Mouse (Mus musculus) spleen, embryonic (tissue): ENCODE measurements around the gene Rapgef2.

ENCODE experiments used
- CTCF ChIA-PET: fragments of 350-600 bp; sonication (Branson Sonifier 250); formaldehyde crosslinking; loops from one replicate; lab custom pipeline; 2022; lab: Charles Lee

The Rapgef2 gene

DNA sequence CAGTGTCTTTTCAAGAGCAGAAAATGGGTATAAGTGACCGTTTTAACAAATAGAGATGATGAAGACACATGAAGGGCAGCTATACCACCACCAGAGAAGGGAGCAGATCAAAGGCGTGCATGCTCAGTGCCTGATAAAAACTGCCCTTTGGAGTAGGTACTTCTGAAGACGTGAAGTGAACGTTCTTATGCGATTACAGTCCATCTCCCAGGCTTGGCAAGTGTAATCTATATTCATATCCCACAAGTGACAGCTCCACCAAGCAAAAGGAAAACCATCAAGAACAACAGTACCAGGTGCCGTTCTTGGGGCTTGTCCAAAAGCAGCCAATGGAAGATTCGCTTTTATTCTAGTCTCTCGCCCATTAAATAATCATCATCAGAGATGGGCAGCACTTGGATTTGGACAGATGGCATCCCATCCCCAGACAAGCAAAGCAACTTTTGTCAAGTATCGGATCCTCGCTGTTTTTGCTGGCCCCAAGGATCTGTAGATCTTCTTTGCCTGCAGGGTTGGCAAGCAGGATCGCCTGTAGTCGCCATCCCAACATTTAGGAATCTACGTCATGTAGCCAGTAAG, 1.1 kb downstream of the Rapgef2 start:
- CTCF ChIA-PET = interaction anchor here (0.7 kb wide), 1 partner anchor 194 kb away, joined by 3 read pairs; no protein-coding TSS in a partner anchor

- CTCF ChIA-PET = interaction anchor here (0.6 kb wide), 1 partner anchor 166 kb away, joined by 5 read pairs; no protein-coding TSS in a partner anchor
Observed at GRCm38 (mm10) chr3:79283976-79284375, 2.3 kb downstream of the Rapgef2 start.

DNA sequence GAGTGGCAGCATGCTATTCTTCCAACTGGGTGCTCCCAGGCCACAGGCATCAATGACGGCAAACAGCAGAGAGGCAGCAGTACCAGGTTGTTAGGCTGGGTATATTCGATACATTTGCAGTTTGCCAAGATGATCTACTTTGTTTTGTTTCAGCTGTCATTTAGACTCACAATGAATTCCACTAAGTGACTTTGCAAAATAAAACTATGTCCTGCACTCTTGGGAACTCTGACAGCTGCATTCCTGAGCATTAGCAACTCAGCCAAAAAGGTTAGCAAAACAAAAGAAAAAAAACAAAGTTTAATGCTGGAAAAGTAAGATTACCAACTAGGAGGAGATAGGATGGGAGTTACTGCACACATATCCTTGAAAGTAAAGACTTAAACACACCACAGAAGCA, 3.3 kb downstream of the Rapgef2 start:
- CTCF ChIA-PET = no interaction called here

DNA sequence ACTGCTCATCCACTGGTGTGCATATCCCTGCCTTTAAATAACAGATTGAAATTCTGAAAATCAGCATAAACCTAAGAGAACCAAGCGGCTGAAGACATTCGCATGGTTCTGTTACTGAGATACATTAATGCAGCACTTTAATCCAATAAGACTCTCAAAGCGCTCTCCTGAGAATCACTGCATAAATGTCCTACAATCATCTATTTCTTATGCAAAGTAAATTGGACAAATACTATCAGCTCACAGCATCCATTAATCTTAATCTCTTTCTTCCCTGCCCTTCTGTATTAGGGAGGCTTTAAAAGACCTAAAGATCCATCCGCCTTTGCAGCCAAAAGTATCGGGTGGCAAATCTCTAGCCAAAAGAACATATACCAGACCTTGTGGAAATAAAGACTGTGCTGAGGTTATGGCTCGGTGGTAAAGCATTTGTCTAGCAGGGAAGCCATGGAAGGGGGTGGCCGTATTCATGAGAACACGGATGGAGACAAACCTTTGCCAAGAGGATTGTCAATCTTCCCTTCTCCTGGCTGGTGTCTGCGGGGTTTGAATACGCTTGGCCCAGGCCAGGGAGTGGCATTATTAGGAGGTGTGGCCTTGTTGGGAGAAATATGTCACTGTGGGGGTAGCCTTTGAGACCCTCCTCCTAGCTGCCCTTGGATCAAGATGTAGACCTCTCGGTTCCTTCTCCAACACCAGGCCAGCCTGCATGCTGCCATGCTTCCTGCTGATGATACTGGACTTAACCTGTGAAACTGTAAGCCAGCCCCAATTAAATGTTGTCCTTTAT, 10.3 kb downstream of the Rapgef2 start:
- CTCF ChIA-PET = interaction anchor here (0.5 kb wide), 1 partner anchor 14 kb away, joined by 4 read pairs; no protein-coding TSS in a partner anchor

GRCm38 (mm10) chr3:79273350-79273749, 13.0 kb downstream of the Rapgef2 start:
- CTCF ChIA-PET = interaction anchor here (0.7 kb wide), 1 partner anchor 34 kb away, joined by 3 read pairs; no protein-coding TSS in a partner anchor

GRCm38 (mm10) chr3:79272939-79273338, 13.4 kb downstream of the Rapgef2 start:
- CTCF ChIA-PET = interaction anchor here (0.7 kb wide), 1 partner anchor 34 kb away, joined by 3 read pairs; no protein-coding TSS in a partner anchor

- CTCF ChIA-PET = no interaction called here
Observed at GRCm38 (mm10) chr3:79270980-79271555, 15.2 kb downstream of the Rapgef2 start.

DNA sequence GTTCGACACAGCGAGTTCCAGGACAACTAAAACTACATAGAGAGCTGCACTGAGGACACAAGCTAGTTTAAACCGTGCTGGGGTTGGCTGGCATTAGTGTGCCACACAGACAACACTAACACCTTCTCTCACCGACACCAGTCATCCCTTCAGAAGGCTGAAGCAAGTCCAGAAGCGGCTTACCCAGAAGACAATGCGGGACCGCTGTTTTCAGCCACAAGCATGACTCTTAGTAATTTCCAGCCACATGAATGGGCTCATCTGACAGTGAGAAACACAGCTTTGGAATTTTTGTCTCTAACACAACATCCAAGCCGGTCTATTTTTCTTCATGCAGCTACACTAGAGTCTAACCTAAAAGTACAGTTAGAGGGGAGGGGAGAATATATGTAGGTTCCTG, 16.4 kb downstream of the Rapgef2 start:
- CTCF ChIA-PET = no interaction called here

- CTCF ChIA-PET = no interaction called here
Observed at GRCm38 (mm10) chr3:79266976-79267375, 19.3 kb downstream of the Rapgef2 start.

- CTCF ChIA-PET = interaction anchor here (0.7 kb wide), 1 partner anchor 14 kb away, joined by 4 read pairs; no protein-coding TSS in a partner anchor
Observed at GRCm38 (mm10) chr3:79261816-79262316, 24.5 kb downstream of the Rapgef2 start.

- CTCF ChIA-PET = no interaction called here
Observed at GRCm38 (mm10) chr3:79254023-79254422, 32.3 kb downstream of the Rapgef2 start.

GRCm38 (mm10) chr3:79253416-79253815, 32.9 kb downstream of the Rapgef2 start:
- CTCF ChIA-PET = interaction anchor here (1.4 kb wide), 1 partner anchor 15 kb away, joined by 4 read pairs; no protein-coding TSS in a partner anchor

DNA sequence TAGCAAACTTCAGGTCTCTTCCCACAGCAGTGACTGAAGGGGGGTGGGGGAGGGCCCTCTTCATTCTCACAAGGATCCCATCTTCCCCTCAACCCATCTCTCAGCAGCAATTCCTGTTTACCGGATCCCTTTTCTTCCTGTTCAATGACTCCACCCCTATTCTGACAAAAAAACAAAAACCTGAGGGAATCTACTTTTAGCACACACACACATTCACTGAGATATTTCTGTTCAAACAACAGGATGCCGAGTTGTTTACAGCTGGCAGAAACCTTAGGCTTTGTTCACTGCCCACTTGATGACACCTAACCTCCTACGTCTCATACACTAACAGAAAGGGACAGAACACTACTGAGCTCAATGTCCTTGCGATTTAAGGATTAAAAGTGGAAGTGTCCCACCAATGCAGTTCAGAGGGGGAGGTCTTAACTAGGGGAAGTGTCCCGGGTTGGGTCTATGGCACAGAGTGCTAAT, 33.4 kb downstream of the Rapgef2 start:
- CTCF ChIA-PET = interaction anchor here (1.4 kb wide), 1 partner anchor 15 kb away, joined by 4 read pairs; no protein-coding TSS in a partner anchor

- CTCF ChIA-PET = no interaction called here
Observed at GRCm38 (mm10) chr3:79249955-79250354, 36.4 kb downstream of the Rapgef2 start.

- CTCF ChIA-PET = no interaction called here
Observed at GRCm38 (mm10) chr3:79248659-79249235, 37.6 kb downstream of the Rapgef2 start.

DNA sequence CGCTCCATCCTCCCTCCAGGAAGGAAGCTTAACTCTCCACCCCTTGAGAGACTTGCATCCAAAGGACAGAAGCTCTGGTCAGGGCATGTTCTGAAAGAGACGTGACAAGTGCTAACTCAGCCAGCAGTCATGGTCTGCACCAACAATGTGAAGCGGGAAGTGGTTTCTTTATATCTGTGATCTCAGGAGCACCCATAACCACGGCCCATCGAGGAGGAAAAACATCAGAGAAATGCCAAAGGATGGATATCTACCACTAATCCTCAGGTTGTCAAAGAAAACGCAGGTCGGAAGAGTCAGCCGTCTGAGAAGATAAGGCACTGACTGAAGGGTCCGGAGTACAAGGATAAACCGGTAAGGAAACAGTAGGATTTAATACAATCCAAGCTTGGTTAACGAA, 38.1 kb downstream of the Rapgef2 start:
- CTCF ChIA-PET = no interaction called here

DNA sequence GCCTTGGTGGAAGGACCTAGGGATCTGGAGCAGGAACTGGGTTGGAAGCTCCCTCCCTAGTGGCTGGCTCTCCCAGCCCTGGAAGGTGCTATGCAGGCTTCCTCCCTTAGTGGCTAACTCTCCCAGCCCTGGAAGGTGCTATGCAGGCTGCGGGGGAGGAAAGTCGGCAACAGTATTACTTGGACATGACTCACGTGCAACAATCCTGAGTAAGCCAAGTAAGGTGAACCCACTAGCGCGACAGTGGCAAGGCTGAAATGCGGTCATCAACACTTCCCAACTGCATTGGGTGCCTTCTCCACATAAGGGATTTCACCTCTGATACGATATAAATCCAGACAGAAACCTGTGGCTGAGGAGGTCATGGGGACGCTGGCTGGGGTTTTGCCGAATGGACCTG, 42.0 kb downstream of the Rapgef2 start:
- CTCF ChIA-PET = no interaction called here

DNA sequence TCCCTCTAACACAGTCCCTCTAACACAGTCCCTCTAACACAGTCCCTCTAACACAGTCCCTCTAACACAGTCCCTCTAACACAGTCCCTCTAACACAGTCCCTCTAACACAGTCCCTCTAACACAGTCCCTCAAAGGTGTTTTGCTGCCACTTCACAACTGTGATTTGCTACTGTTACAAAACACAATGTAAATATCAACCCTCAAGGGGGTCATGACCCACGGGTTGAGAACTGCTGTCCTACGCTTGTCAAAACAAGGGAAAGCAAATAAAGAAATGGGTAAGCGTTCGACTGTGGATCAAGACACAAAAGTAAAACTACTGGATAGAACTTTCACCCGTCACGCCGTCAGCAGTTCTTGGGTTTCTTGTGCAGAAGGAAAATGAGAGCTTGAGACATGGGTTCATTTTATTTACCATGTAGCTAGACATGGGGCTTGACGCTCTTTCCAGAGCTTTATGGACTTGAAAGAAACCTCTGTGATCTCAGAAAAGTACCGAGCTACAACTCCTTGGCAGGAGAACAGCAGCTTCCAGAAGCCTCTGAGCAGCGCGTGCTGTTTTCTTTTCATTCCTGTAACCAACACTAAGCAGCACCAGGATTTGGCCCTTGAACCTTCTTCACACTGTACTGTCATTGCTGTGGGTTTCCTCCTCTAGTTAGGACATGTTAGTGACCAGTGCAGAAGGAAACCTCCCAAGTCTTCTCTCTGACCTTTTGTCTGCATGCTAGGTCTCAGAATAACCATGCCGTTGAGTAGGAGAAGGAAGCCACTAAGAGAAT, 43.2 kb downstream of the Rapgef2 start:
- CTCF ChIA-PET = no interaction called here

DNA sequence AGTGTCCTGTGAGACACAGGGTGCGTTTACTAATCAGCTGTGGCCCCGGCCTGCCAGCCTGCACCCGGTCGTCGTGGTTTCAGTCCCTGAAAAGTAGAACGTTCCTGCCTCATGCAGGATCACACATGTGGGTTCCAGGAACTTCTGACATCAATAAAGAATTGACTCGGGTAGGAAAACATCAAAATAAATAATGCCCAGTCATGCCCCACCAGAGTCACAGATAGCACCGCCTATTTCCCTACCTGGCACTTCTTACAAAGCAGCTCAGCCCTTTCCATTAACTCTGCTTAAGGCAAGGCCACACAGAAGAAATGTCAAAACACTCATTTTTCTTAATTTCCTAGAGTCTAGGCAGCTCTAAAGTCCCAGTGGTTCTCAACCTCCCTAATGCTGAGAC, 44.0 kb downstream of the Rapgef2 start:
- CTCF ChIA-PET = interaction anchor here (0.7 kb wide), 1 partner anchor 73 kb away, joined by 4 read pairs; no protein-coding TSS in a partner anchor

- CTCF ChIA-PET = interaction anchor here (0.5 to 0.8 kb wide), 3 partner anchors 34 to 648 kb away, joined by 3 to 6 read pairs (median 4); no protein-coding TSS in a partner anchor
Observed at GRCm38 (mm10) chr3:79239066-79239462, 47.3 kb downstream of the Rapgef2 start.
